Mouse (Mus musculus): ENCODE results near the gene Zdhhc1. TPM values are rescaled to one million over a fixed set of nuclear protein-coding genes. Genes with fewer than 3 reads are reported as not detected.
A peak's percentile ranks its signal among the peaks of the same experiment; 100 is the strongest.

Zdhhc1 gene
- total and polyA plus RNA-seq, 3 experiments: 13.0 to 40.5 (median 13.3) TPM

GRCm38 (mm10) chr8:105489281-105489680 lies 7.4 kb downstream of the Zdhhc1 start:
- Histone ChIP-seq H3K79me2 (replicated peaks; ENCODE audit: control insufficient read depth, insufficient read depth, low read length) (no peaks in the 10 kb centered on the region; the same call in 1 of the 2 replicates), H3K27ac (no peak overlapping the region), H3K4me1 (ENCODE audit: control insufficient read depth, insufficient read depth, low read length) (no peaks in the 10 kb centered on the region; the same call in 1 of the 2 replicates), H3K36me3 (ENCODE audit: control insufficient read depth, insufficient read depth, low read length) (no peaks in the 10 kb centered on the region), H3K27me3 (ENCODE audit: control insufficient read depth, insufficient read depth, low read length) (no peaks in the 10 kb centered on the region), H3K9ac (ENCODE audit: low read depth, low read length) (no peak overlapping the region), H3K4me3 (no peak overlapping the region)
- no peak for DNase-seq
- no peak for TF ChIP-seq POLR2A (IDR thresholded peaks at IDR 0.05; ENCODE audit: insufficient read depth, low read depth, low read length)
- TF ChIP-seq EP300 (IDR thresholded peaks at IDR 0.05; ENCODE audit: insufficient read depth, low read depth, low read length): no peak
- no peak for TF ChIP-seq CTCF (IDR thresholded peaks at IDR 0.05)
- 61% methylated on average over 1 of the region's 1 CpGs for WGBS
- intact Hi-C loops (cut with DNase I): no loop called here

- Histone ChIP-seq H3K27ac (no peak overlapping the region), H3K9ac (ENCODE audit: low read depth, low read length) (no peak overlapping the region), H3K4me3 (no peak overlapping the region), H3K4me1 (ENCODE audit: control insufficient read depth, insufficient read depth, low read length) (no peaks in the 10 kb centered on the region; the same call in 1 of the 2 replicates), H3K36me3 (ENCODE audit: control insufficient read depth, insufficient read depth, low read length) (peaks cover 2% of the 10 kb centered on the region; the same call in 1 of the 2 replicates), H3K27me3 (ENCODE audit: control insufficient read depth, insufficient read depth, low read length) (no peaks in the 10 kb centered on the region), H3K79me2 (replicated peaks; ENCODE audit: control insufficient read depth, insufficient read depth, low read length) (no peaks in the 10 kb centered on the region; the same call in 1 of the 2 replicates)
- intact Hi-C loops (cut with DNase I): no loop called here
- TF ChIP-seq POLR2A (IDR thresholded peaks at IDR 0.05; ENCODE audit: insufficient read depth, low read depth, low read length) (no peak), EP300 (IDR thresholded peaks at IDR 0.05; ENCODE audit: insufficient read depth, low read depth, low read length) (no peak), CTCF (IDR thresholded peaks at IDR 0.05) (no peak)
- no peak for DNase-seq
- 75% methylated on average over 3 of the region's 3 CpGs for WGBS
These were observed 8.6 kb downstream of the Zdhhc1 start for GRCm38 (mm10) chr8:105488082-105488481.

- Histone ChIP-seq H3K79me2 (replicated peaks; ENCODE audit: control insufficient read depth, insufficient read depth, low read length) (no peaks in the 10 kb centered on the region), H3K9ac (ENCODE audit: low read depth, low read length) (no peak overlapping the region), H3K27me3 (ENCODE audit: control insufficient read depth, insufficient read depth, low read length) (no peaks in the 10 kb centered on the region), H3K27ac (peak overlapping the region; percentile 60), H3K4me1 (ENCODE audit: control insufficient read depth, insufficient read depth, low read length) (no peaks in the 10 kb centered on the region; the same call in 1 of the 2 replicates), H3K36me3 (ENCODE audit: control insufficient read depth, insufficient read depth, low read length) (peaks cover 2% of the 10 kb centered on the region; the same call in 1 of the 2 replicates), H3K4me3 (no peak overlapping the region)
- peak; percentile 67 to 77 for DNase-seq
- 49% methylated on average over 2 of the region's 2 CpGs for WGBS
- no peak for TF ChIP-seq POLR2A (IDR thresholded peaks at IDR 0.05; ENCODE audit: insufficient read depth, low read depth, low read length)
- TF ChIP-seq CTCF (IDR thresholded peaks at IDR 0.05): peak; percentile 76
- TF ChIP-seq EP300 (IDR thresholded peaks at IDR 0.05; ENCODE audit: insufficient read depth, low read depth, low read length): 0 out of 2 replicates have a peak, but pooled peaks have one; percentile 39
- intact Hi-C loops (cut with DNase I): loop anchor here (1.0 kb wide), 1 partner anchor 70 kb away; no protein-coding TSS in a partner anchor
These were observed 12.3 kb downstream of the Zdhhc1 start for GRCm38 (mm10) chr8:105484392-105484791.

GRCm38 (mm10) chr8:105484030-105484368 lies 12.7 kb downstream of the Zdhhc1 start:
- intact Hi-C loops (cut with DNase I): loop anchor here (1.0 kb wide), 1 partner anchor 70 kb away; no protein-coding TSS in a partner anchor
- H3K27ac ChIP-seq: peak overlapping the region; percentile 60
- no peak for DNase-seq

GRCm38 (mm10) chr8:105483212-105484029 lies 13.3 kb downstream of the Zdhhc1 start:
- intact Hi-C loops (cut with DNase I): loop anchor here (1.0 kb wide), 2 partner anchors 50 to 71 kb away; no protein-coding TSS in a partner anchor

More at GRCm38 (mm10) chr8:105484030-105484368, 12.7 kb downstream of the Zdhhc1 start:
- Histone ChIP-seq H3K9ac (ENCODE audit: low read depth, low read length) (no peak overlapping the region), H3K79me2 (replicated peaks; ENCODE audit: control insufficient read depth, insufficient read depth, low read length) (no peaks in the 10 kb centered on the region), H3K27me3 (ENCODE audit: control insufficient read depth, insufficient read depth, low read length) (no peaks in the 10 kb centered on the region), H3K36me3 (ENCODE audit: control insufficient read depth, insufficient read depth, low read length) (peaks cover 2% of the 10 kb centered on the region; the same call in 1 of the 2 replicates), H3K4me3 (no peak overlapping the region), H3K4me1 (ENCODE audit: control insufficient read depth, insufficient read depth, low read length) (no peaks in the 10 kb centered on the region; the same call in 1 of the 2 replicates)
- TF ChIP-seq EP300 (IDR thresholded peaks at IDR 0.05; ENCODE audit: insufficient read depth, low read depth, low read length): no peak
- TF ChIP-seq CTCF (IDR thresholded peaks at IDR 0.05): no peak
- TF ChIP-seq POLR2A (IDR thresholded peaks at IDR 0.05; ENCODE audit: insufficient read depth, low read depth, low read length): no peak
- 59% methylated on average over 3 of the region's 3 CpGs for WGBS

More at GRCm38 (mm10) chr8:105483212-105484029, 13.3 kb downstream of the Zdhhc1 start:
- H3K4me3 ChIP-seq: no peak overlapping the region
- 57% methylated on average over 14 of the region's 14 CpGs for WGBS
- peak overlapping the region; percentile 21 for H3K27ac ChIP-seq
- no peaks in the 10 kb centered on the region; the same call in 1 of the 2 replicates for H3K4me1 ChIP-seq (ENCODE audit: control insufficient read depth, insufficient read depth, low read length)
- H3K9ac ChIP-seq (ENCODE audit: low read depth, low read length): no peak overlapping the region
- H3K79me2 ChIP-seq (replicated peaks; ENCODE audit: control insufficient read depth, insufficient read depth, low read length): no peaks in the 10 kb centered on the region
- DNase-seq: peak in 1 of 2 experiments; percentile 70
- H3K36me3 ChIP-seq (ENCODE audit: control insufficient read depth, insufficient read depth, low read length): peaks cover 2% of the 10 kb centered on the region; the same call in 1 of the 2 replicates
- TF ChIP-seq EP300 (IDR thresholded peaks at IDR 0.05; ENCODE audit: insufficient read depth, low read depth, low read length): 0 out of 2 replicates have a peak, but pooled peaks have one; percentile 4
- TF ChIP-seq CTCF (IDR thresholded peaks at IDR 0.05): peak; percentile 83
- no peak for TF ChIP-seq POLR2A (IDR thresholded peaks at IDR 0.05; ENCODE audit: insufficient read depth, low read depth, low read length)
- no peaks in the 10 kb centered on the region for H3K27me3 ChIP-seq (ENCODE audit: control insufficient read depth, insufficient read depth, low read length)
